Mouse (Mus musculus) layer of hippocampus, adult 2 months (tissue): ENCODE measurements around the gene Wnt5a. TPM values are rescaled to one million over a fixed set of nuclear protein-coding genes. Genes with fewer than 3 reads are reported as not detected.

Experiments used
- DNase-seq, 2 experiments: peaks; one replicate each; pipeline ENCODE4 v3.0.0; 2022; ENCODE audit warnings: low spot score in 2 of 2
- H3K27ac ChIP-seq: fragments of 200-600 bp; 2 replicates; pipeline ENCODE4 v1.8.1; 2022
- H3K4me3 ChIP-seq: fragments of 200-600 bp; 2 replicates; pipeline ENCODE4 v1.8.1; 2022; ENCODE audit warnings: mild to moderate bottlenecking
- CTCF ChIP-seq: fragments of 200-600 bp; conservative IDR thresholded peaks from 2 replicates; pipeline ENCODE4 v1.8.1; 2022; ENCODE audit warnings: antibody characterized with exemption, mild to moderate bottlenecking, moderate library complexity
- total RNA-seq, 2 experiments: library from RNA; stranded (reverse); gene quantifications; 2 replicates each; pipeline ENCODE4 v1.2.3; 2021

Wnt5a gene
- total RNA-seq, 2 experiments from 2014 or later = 9.8 to 11.9 TPM

GRCm38 (mm10) chr14:28503276-28503675 lies 1.3 kb upstream of the Wnt5a start:
- H3K4me3 ChIP-seq = no peak overlapping the region
- no peak for DNase-seq
- TF ChIP-seq CTCF = no peak
- H3K27ac ChIP-seq = no peak overlapping the region

GRCm38 (mm10) chr14:28505051-28505585 lies 568 bp downstream of the Wnt5a start:
- H3K27ac ChIP-seq = peak overlapping the region; percentile 75
- no peak for DNase-seq
- H3K4me3 ChIP-seq = peak overlapping the region; percentile 66
- peak; percentile 13; the same call in 1 of the 2 replicates for TF ChIP-seq CTCF

GRCm38 (mm10) chr14:28505586-28506375 lies 1.2 kb downstream of the Wnt5a start:
- peak overlapping the region; percentile 66 for H3K4me3 ChIP-seq
- no peak for DNase-seq

GRCm38 (mm10) chr14:28506376-28506831 lies 1.9 kb downstream of the Wnt5a start:
- TF ChIP-seq CTCF = no peak
- H3K27ac ChIP-seq = peak overlapping the region; percentile 46; the same call in 1 of the 2 replicates
- peak overlapping the region; percentile 66 for H3K4me3 ChIP-seq
- DNase-seq = peak in 1 of 2 experiments; percentile 36

More at GRCm38 (mm10) chr14:28505586-28506375, 1.2 kb downstream of the Wnt5a start:
- no peak for TF ChIP-seq CTCF
- peak overlapping the region; percentile 46; the same call in 1 of the 2 replicates for H3K27ac ChIP-seq

GRCm38 (mm10) chr14:28507011-28507410 lies 2.5 kb downstream of the Wnt5a start:
- Histone ChIP-seq H3K27ac (peak overlapping the region; percentile 46), H3K4me3 (peak overlapping the region; percentile 66)
- no peak for DNase-seq
- no peak for TF ChIP-seq CTCF

GRCm38 (mm10) chr14:28507471-28507870 lies 2.9 kb downstream of the Wnt5a start:
- peak overlapping the region; percentile 66 for H3K4me3 ChIP-seq
- peak; percentile 37 to 60 for DNase-seq
- no peak overlapping the region for H3K27ac ChIP-seq
- peak; percentile 94 for TF ChIP-seq CTCF

- Histone ChIP-seq H3K4me3 (peak overlapping the region; percentile 49), H3K27ac (no peak overlapping the region)
- no peak for DNase-seq
- TF ChIP-seq CTCF = no peak
Observed at GRCm38 (mm10) chr14:28508288-28509258, 4.0 kb downstream of the Wnt5a start.

- Histone ChIP-seq H3K27ac (no peak overlapping the region), H3K4me3 (peak overlapping the region; percentile 57)
- no peak for TF ChIP-seq CTCF
- peak in 1 of 2 experiments; percentile 27 for DNase-seq
Observed at GRCm38 (mm10) chr14:28509441-28510340, 5.1 kb downstream of the Wnt5a start.

- DNase-seq = no peak
- Histone ChIP-seq H3K27ac (peak overlapping the region; percentile 10; the same call in 1 of the 2 replicates), H3K4me3 (peak overlapping the region; percentile 57)
- TF ChIP-seq CTCF = peak; percentile 53
Observed at GRCm38 (mm10) chr14:28510341-28511028, 5.9 kb downstream of the Wnt5a start.

GRCm38 (mm10) chr14:28511029-28511651 lies 6.6 kb downstream of the Wnt5a start:
- Histone ChIP-seq H3K27ac (peak overlapping the region; percentile 10; the same call in 1 of the 2 replicates), H3K4me3 (peak overlapping the region; percentile 57)
- no peak for DNase-seq
- no peak for TF ChIP-seq CTCF
